Mouse (Mus musculus) B cell, adult 67 days (primary cell): ENCODE results near the gene Lrrk2. TPM values are rescaled to one million over a fixed set of nuclear protein-coding genes. Genes with fewer than 3 reads are reported as not detected.

Experiments
- total RNA-seq, 2 experiments: library from RNA; stranded (reverse); gene quantifications; 4 replicates each; pipeline ENCODE4 v1.2.4; 2023

The Lrrk2 gene
- 100 to 1,000 TPM; 181 to 205 TPM for total RNA-seq

DNA sequence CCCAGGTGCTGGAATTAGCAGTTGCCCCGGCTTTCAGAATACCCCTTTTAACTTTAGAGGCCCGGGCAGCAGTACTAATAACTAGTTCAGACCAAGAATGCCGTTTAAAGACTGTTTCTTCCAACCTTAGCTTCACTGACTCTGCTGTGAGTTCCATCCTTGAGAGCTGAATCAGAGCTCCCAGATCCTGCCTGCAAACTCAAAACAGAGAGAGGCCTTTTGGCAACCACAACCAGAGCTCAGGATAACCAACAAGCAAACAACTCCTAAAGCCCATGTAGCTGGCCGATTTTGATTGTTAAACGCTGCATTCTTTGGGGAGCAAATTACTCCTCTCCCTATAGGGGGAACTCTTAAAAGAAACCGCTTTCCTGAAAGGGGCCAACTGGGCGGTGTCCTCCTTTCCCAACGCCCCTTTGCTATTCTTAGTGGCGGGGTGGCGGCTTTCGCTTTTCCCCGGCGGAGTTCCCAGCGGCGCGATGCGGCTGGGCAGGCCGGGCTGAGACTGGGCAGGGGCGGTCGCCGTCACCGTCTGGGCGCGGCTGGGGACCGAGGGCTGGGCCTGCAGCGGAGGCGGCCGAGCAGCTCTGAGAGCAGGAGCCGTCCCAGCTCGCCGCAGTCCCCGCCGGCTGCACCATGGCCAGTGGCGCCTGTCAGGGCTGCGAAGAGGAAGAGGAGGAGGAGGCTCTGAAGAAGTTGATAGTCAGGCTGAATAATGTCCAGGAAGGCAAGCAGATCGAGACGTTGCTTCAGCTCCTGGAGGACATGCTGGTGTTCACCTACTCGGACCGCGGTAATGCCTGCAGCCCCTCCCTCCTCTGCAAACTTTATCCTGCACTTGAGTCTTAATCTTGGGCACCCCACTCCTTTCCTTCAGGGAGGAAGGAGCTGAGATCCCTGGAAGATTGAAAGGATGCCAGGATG, at the start of gene Lrrk2:
Lrrk2 (plus strand) TSS at position 531 of the 924 bp plus-strand sequence.

GRCm38 (mm10) chr15:91837965-91838364, 165.0 kb downstream of the Lrrk2 start, which contains the start of gene Smgc:
Gene Smgc, plus strand, starts transcription at chr15:91838265.

Other genes starting within 250 kb of the Lrrk2 start
- gene Slc2a13, start 99.9 kb upstream of the Lrrk2 start, total RNA-seq, result under 1 TPM; 0.21 to 0.55 TPM
- gene Smgc, start 165.1 kb downstream of the Lrrk2 start, total RNA-seq, result not detected